Mouse (Mus musculus) inflammation-experienced regulatory T-cells, adult 6 months (primary cell): ENCODE data around the gene Smad6. TPM values are rescaled to one million over a fixed set of nuclear protein-coding genes. Genes with fewer than 3 reads are reported as not detected.

Source experiments
- ATAC-seq: one replicate; pipeline ENCODE4 v1.8.0; 2017
- polyA plus RNA-seq, 3 experiments: library from polyadenylated mRNA; unstranded; fragments of 100-300 nt; shearing (Covaris generic); gene quantifications; one replicate each; pipeline ENCODE4 v1.2.1; 2017

The Smad6 gene
- polyA plus RNA-seq, 3 experiments from 2014 or later = not detected

- no peak for ATAC-seq
Measured at GRCm38 (mm10) chr9:64021319-64021850, 474 bp downstream of the Smad6 start.

- ATAC-seq = no peak
Measured at GRCm38 (mm10) chr9:64020606-64021318, 1.1 kb downstream of the Smad6 start.

GRCm38 (mm10) chr9:64020171-64020605 is 1.7 kb downstream of the Smad6 start:
- ATAC-seq = no peak

- no peak for ATAC-seq
Measured at GRCm38 (mm10) chr9:64019036-64019886, 2.6 kb downstream of the Smad6 start.

GRCm38 (mm10) chr9:64017861-64018793 is 3.7 kb downstream of the Smad6 start:
- no peak for ATAC-seq

GRCm38 (mm10) chr9:64016648-64017400 is 5.0 kb downstream of the Smad6 start:
- ATAC-seq = no peak

- no peak for ATAC-seq
Measured at GRCm38 (mm10) chr9:64016092-64016491, 5.8 kb downstream of the Smad6 start.

GRCm38 (mm10) chr9:64014801-64015200 is 7.1 kb downstream of the Smad6 start:
- ATAC-seq = no peak

- ATAC-seq = no peak
Measured at GRCm38 (mm10) chr9:64011356-64011755, 10.5 kb downstream of the Smad6 start.

GRCm38 (mm10) chr9:64002981-64003380 is 18.9 kb downstream of the Smad6 start:
- ATAC-seq = no peak

- no peak for ATAC-seq
Measured at GRCm38 (mm10) chr9:64001081-64001480, 20.8 kb downstream of the Smad6 start.

- no peak for ATAC-seq
Measured at GRCm38 (mm10) chr9:64000085-64000484, 21.8 kb downstream of the Smad6 start.

GRCm38 (mm10) chr9:63999194-63999593 is 22.7 kb downstream of the Smad6 start:
- no peak for ATAC-seq

- no peak for ATAC-seq
Measured at GRCm38 (mm10) chr9:63998026-63998425, 23.8 kb downstream of the Smad6 start.

- no peak for ATAC-seq
Measured at GRCm38 (mm10) chr9:63997439-63997838, 24.4 kb downstream of the Smad6 start.

- ATAC-seq = no peak
Measured at GRCm38 (mm10) chr9:63993256-63993655, 28.6 kb downstream of the Smad6 start.

GRCm38 (mm10) chr9:63992761-63993160 is 29.1 kb downstream of the Smad6 start:
- no peak for ATAC-seq

- ATAC-seq = no peak
Measured at GRCm38 (mm10) chr9:63991193-63991592, 30.7 kb downstream of the Smad6 start.

- no peak for ATAC-seq
Measured at GRCm38 (mm10) chr9:63989641-63990040, 32.2 kb downstream of the Smad6 start.

GRCm38 (mm10) chr9:63989214-63989613 is 32.6 kb downstream of the Smad6 start:
- no peak for ATAC-seq

GRCm38 (mm10) chr9:63985125-63985524 is 36.7 kb downstream of the Smad6 start:
- no peak for ATAC-seq
